Mouse (Mus musculus): ENCODE data around the gene Klk7.

DNA sequence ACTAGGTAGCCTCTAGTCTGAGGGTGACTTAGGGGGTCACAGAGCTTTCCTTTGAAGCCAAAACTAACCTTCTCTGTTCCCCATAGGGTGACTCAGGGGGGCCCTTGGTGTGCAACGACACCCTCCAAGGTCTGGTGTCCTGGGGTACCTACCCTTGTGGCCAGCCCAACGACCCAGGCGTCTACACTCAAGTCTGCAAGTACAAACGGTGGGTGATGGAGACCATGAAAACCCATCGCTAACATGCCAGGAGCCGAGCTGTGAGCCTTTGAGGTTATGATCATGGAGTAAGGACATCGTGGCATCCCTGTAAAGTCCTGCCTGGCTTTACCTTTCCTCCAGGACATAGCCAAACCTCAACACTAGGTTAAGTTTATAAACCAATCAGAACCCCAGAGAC is 4.1 kb downstream of the Klk7 start:
- no peak for TF ChIP-seq CTCF (IDR thresholded peaks at IDR 0.05; ENCODE audit: control insufficient read depth, insufficient read depth, low read length)
- no peak for TF ChIP-seq POLR2A (IDR thresholded peaks at IDR 0.05; ENCODE audit: borderline replicate concordance, control insufficient read depth, low read depth, low read length)

Data from bone marrow, adult 2 months (tissue).